Mouse (Mus musculus): ENCODE results near the gene 4930438A08Rik.

- no peak for TF ChIP-seq EP300 (IDR thresholded peaks at IDR 0.05; ENCODE audit: insufficient read depth, low read depth, low read length)
- TF ChIP-seq CTCF (IDR thresholded peaks at IDR 0.05), result no peak
- TF ChIP-seq POLR2A (IDR thresholded peaks at IDR 0.05; ENCODE audit: insufficient read depth, low read depth, low read length), result no peak
Measured at GRCm38 (mm10) chr11:58254411-58254810, 20.2 kb upstream of the 4930438A08Rik start.
